Mouse (Mus musculus): ENCODE data around the gene Vgll2. TPM values are rescaled to one million over a fixed set of nuclear protein-coding genes. Genes with fewer than 3 reads are reported as not detected.

Vgll2 gene
- total RNA-seq, 1 experiment: not detected

DNA sequence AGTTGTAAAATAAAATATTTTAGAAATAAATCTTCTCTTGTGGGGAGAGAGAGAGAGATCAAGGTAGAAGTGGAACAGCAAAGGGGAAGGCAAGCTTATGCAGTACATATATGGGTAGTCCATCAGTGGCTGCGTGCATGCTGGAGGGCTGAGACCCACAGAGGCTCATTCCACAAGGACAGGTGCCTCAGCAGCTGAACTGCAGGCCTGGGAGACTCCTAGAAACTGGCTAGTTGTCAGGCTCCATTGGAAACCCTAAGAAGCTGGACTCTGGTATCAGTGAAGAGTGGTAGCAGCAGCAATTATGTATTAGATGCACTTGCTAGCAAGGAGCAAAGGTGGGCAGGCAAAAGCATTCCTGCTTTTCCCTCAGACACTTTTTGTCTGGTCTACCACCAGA is 17.1 kb downstream of the Vgll2 start:
- no peaks in the 10 kb centered on the region for H3K36me3 ChIP-seq (ENCODE audit: control insufficient read depth, insufficient read depth, low read length, poor library complexity, severe bottlenecking)
- H3K4me3 ChIP-seq (ENCODE audit: insufficient read depth in 1 of 2, low read depth in 1 of 2, low read length in 2 of 2, poor library complexity in 1 of 2, severe bottlenecking in 1 of 2): no peak overlapping the region
- H3K27ac ChIP-seq (ENCODE audit: insufficient read depth, low read depth, low read length, poor library complexity, severe bottlenecking): no peak overlapping the region
- no peaks in the 10 kb centered on the region for H3K4me1 ChIP-seq (ENCODE audit: control insufficient read depth in 2 of 2, insufficient read depth in 2 of 2, low read length in 2 of 2, poor library complexity in 1 of 2)
- no peak overlapping the region for H3K9ac ChIP-seq (ENCODE audit: insufficient read depth, low read depth, low read length, poor library complexity, severe bottlenecking)
- TF ChIP-seq CHD2 (IDR thresholded peaks at IDR 0.05; ENCODE audit: low read depth, low read length) (no peak), ZC3H11A (IDR thresholded peaks at IDR 0.05; ENCODE audit: borderline replicate concordance, low read depth, low read length) (no peak), ZNF384 (IDR thresholded peaks at IDR 0.05; ENCODE audit: low read depth, low read length) (no peak), HCFC1 (IDR thresholded peaks at IDR 0.05; ENCODE audit: borderline replicate concordance, insufficient read depth, low read length) (no peak), MAFK (IDR thresholded peaks at IDR 0.05; ENCODE audit: insufficient read depth, low read depth, low read length) (no peak)
- DNase-seq (ENCODE audit: low read depth, low spot score): no peak
- in situ Hi-C loops (cut with MboI; ENCODE audit: low sequenced_read_pairs in 2 of 2, unreplicated experiment in 2 of 2): no loop called here
- H3K9me3 ChIP-seq (ENCODE audit: control insufficient read depth, insufficient read depth, low read depth, low read length): no peaks in the 10 kb centered on the region

DNA sequence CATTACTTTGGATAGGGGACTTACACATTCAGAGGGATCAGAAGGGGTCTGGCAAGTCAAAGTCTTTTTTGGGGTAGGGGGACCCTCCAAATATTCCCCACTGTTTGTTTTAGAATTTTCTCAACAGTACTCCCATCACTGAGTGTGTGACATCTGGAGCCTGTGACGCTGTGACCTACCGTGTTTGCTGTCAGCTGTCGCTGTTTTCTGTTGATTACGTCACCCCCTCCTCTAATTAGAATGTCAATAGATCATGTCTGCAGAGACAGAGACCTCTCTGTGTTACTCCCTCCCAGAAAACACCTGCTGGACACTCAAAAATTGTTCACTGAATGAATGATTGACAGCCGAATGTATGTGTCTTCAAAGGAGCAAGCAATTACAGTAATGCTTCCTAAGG is 20.8 kb downstream of the Vgll2 start:
- TF ChIP-seq HCFC1 (IDR thresholded peaks at IDR 0.05; ENCODE audit: borderline replicate concordance, insufficient read depth, low read length) (no peak), CHD2 (IDR thresholded peaks at IDR 0.05; ENCODE audit: low read depth, low read length) (no peak), ZC3H11A (IDR thresholded peaks at IDR 0.05; ENCODE audit: borderline replicate concordance, low read depth, low read length) (no peak), MAFK (IDR thresholded peaks at IDR 0.05; ENCODE audit: insufficient read depth, low read depth, low read length) (no peak), ZNF384 (IDR thresholded peaks at IDR 0.05; ENCODE audit: low read depth, low read length) (no peak)
- Histone ChIP-seq H3K36me3 (ENCODE audit: control insufficient read depth, insufficient read depth, low read length, poor library complexity, severe bottlenecking) (no peaks in the 10 kb centered on the region), H3K27ac (ENCODE audit: insufficient read depth, low read depth, low read length, poor library complexity, severe bottlenecking) (no peak overlapping the region), H3K4me3 (ENCODE audit: insufficient read depth in 1 of 2, low read depth in 1 of 2, low read length in 2 of 2, poor library complexity in 1 of 2, severe bottlenecking in 1 of 2) (no peak overlapping the region), H3K4me1 (ENCODE audit: control insufficient read depth in 2 of 2, insufficient read depth in 2 of 2, low read length in 2 of 2, poor library complexity in 1 of 2) (no peaks in the 10 kb centered on the region), H3K9ac (ENCODE audit: insufficient read depth, low read depth, low read length, poor library complexity, severe bottlenecking) (no peak overlapping the region), H3K9me3 (ENCODE audit: control insufficient read depth, insufficient read depth, low read depth, low read length) (no peaks in the 10 kb centered on the region)
- no peak for DNase-seq (ENCODE audit: low read depth, low spot score)
- in situ Hi-C loops (cut with MboI; ENCODE audit: low sequenced_read_pairs in 2 of 2, unreplicated experiment in 2 of 2): no loop called here

DNA sequence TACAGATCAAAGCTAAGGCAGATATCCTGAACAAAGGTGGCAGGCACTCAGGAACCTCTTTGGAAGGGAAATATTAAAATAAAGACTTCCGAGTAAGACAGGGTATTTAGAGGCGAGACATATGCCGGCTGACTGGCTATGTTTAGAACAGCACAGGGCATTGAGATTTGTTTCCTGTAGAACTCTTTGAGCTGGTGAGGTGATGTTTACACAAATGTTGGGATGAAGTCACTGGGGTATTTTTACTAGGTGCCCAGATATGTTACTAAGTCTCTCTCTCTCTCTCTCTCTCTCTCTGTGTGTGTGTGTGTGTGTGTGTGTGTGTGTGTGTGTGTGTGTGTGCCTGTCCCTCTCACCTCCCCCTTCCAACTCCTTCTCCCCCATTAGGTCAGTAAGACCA is 26.0 kb downstream of the Vgll2 start:
- in situ Hi-C loops (cut with MboI; ENCODE audit: low sequenced_read_pairs in 2 of 2, unreplicated experiment in 2 of 2): no loop called here
- Histone ChIP-seq H3K36me3 (ENCODE audit: control insufficient read depth, insufficient read depth, low read length, poor library complexity, severe bottlenecking) (no peaks in the 10 kb centered on the region), H3K27ac (ENCODE audit: insufficient read depth, low read depth, low read length, poor library complexity, severe bottlenecking) (no peak overlapping the region), H3K4me3 (ENCODE audit: insufficient read depth in 1 of 2, low read depth in 1 of 2, low read length in 2 of 2, poor library complexity in 1 of 2, severe bottlenecking in 1 of 2) (no peak overlapping the region), H3K4me1 (ENCODE audit: control insufficient read depth in 2 of 2, insufficient read depth in 2 of 2, low read length in 2 of 2, poor library complexity in 1 of 2) (no peaks in the 10 kb centered on the region), H3K9me3 (ENCODE audit: control insufficient read depth, insufficient read depth, low read depth, low read length) (no peaks in the 10 kb centered on the region), H3K9ac (ENCODE audit: insufficient read depth, low read depth, low read length, poor library complexity, severe bottlenecking) (no peak overlapping the region)
- no peak for DNase-seq (ENCODE audit: low read depth, low spot score)
- TF ChIP-seq MAFK (IDR thresholded peaks at IDR 0.05; ENCODE audit: insufficient read depth, low read depth, low read length) (no peak), ZNF384 (IDR thresholded peaks at IDR 0.05; ENCODE audit: low read depth, low read length) (no peak), ZC3H11A (IDR thresholded peaks at IDR 0.05; ENCODE audit: borderline replicate concordance, low read depth, low read length) (no peak), CHD2 (IDR thresholded peaks at IDR 0.05; ENCODE audit: low read depth, low read length) (no peak), HCFC1 (IDR thresholded peaks at IDR 0.05; ENCODE audit: borderline replicate concordance, insufficient read depth, low read length) (no peak)

DNA sequence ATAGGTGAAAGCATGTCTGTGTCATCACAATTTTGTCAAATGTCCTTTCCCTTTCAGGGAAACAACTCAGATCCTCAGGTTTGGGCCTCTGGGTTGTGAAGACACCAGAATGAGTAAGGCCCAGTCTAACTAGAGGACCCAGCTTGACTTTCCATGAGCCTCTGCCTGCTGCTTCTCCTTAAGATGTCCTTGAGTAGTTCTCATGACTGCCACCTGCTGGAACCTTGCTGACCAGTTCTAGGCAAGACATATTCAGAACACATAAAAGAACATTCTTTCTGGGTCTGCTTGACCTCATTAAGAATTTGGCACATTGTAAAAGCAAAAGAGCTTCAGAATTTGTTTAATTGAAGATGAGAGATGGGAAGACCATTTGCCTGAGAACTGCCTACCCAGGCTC is 50.2 kb downstream of the Vgll2 start:
- in situ Hi-C loops (cut with MboI; ENCODE audit: low sequenced_read_pairs in 2 of 2, unreplicated experiment in 2 of 2): no loop called here
- Histone ChIP-seq H3K9me3 (ENCODE audit: control insufficient read depth, insufficient read depth, low read depth, low read length) (no peaks in the 10 kb centered on the region), H3K4me1 (ENCODE audit: control insufficient read depth in 2 of 2, insufficient read depth in 2 of 2, low read length in 2 of 2, poor library complexity in 1 of 2) (no peaks in the 10 kb centered on the region), H3K4me3 (ENCODE audit: insufficient read depth in 1 of 2, low read depth in 1 of 2, low read length in 2 of 2, poor library complexity in 1 of 2, severe bottlenecking in 1 of 2) (no peak overlapping the region), H3K9ac (ENCODE audit: insufficient read depth, low read depth, low read length, poor library complexity, severe bottlenecking) (no peak overlapping the region), H3K36me3 (ENCODE audit: control insufficient read depth, insufficient read depth, low read length, poor library complexity, severe bottlenecking) (no peaks in the 10 kb centered on the region), H3K27ac (ENCODE audit: insufficient read depth, low read depth, low read length, poor library complexity, severe bottlenecking) (no peak overlapping the region)
- TF ChIP-seq ZC3H11A (IDR thresholded peaks at IDR 0.05; ENCODE audit: borderline replicate concordance, low read depth, low read length) (no peak), MAFK (IDR thresholded peaks at IDR 0.05; ENCODE audit: insufficient read depth, low read depth, low read length) (no peak), CHD2 (IDR thresholded peaks at IDR 0.05; ENCODE audit: low read depth, low read length) (no peak), HCFC1 (IDR thresholded peaks at IDR 0.05; ENCODE audit: borderline replicate concordance, insufficient read depth, low read length) (no peak), ZNF384 (IDR thresholded peaks at IDR 0.05; ENCODE audit: low read depth, low read length) (no peak)
- DNase-seq (ENCODE audit: low read depth, low spot score): peak; percentile 40

Other genes starting within 250 kb of the Vgll2 start
- gene Ros1, start 172.7 kb downstream of the Vgll2 start, total RNA-seq (2012; rRNA removed): 0.04 TPM in 1 of 2 replicates, not detected in the other
- gene Dcbld1, start 211.1 kb downstream of the Vgll2 start, total RNA-seq (2012; rRNA removed): 32.5 and 33.2 TPM in 2 replicates

All from ES-E14 (cell line).